Mouse (Mus musculus): ENCODE measurements around the gene Glipr1l2. TPM values are rescaled to one million over a fixed set of nuclear protein-coding genes. Genes with fewer than 3 reads are reported as not detected.
"Not testable (repeated sequence)": the region's sequence is repeated elsewhere in the genome, so short reads cannot be mapped to it uniquely, and the experiment has no call there.

The Glipr1l2 gene
- polyA plus RNA-seq (2012; rRNA removed), result not detected in 2 replicates

GRCm38 (mm10) chr10:112083157-112083556 lies at the start of gene Glipr1l2:
Glipr1l2 (plus strand) TSS chr10:112083354.
- WGBS, result 92% methylated on average over 14 of the region's 14 CpGs
- Histone ChIP-seq H3K27me3 (replicated peaks; ENCODE audit: control insufficient read depth, insufficient read depth, low read length) (no peaks in the 10 kb centered on the region), H3K27ac (ENCODE audit: insufficient read depth, low read depth, low read length) (no peak within 1 kb of the TSS), H3K4me1 (ENCODE audit: control insufficient read depth, insufficient read depth, low read length) (no peaks in the 10 kb centered on the region), H3K36me3 (ENCODE audit: control insufficient read depth, insufficient read depth, low read length) (no peaks in the 10 kb centered on the region), H3K4me3 (ENCODE audit: insufficient read depth, low read depth, low read length) (no peak within 1 kb of the TSS)
- no peak for TF ChIP-seq POLR2A (IDR thresholded peaks at IDR 0.05; ENCODE audit: low read depth, low read length)
- no peak for TF ChIP-seq CTCF (conservative IDR thresholded peaks at IDR 0.05; ENCODE audit: insufficient read depth, insufficient read length, low read depth, low read length)
- no peak for DNase-seq

GRCm38 (mm10) chr10:112043523-112043922 lies 39.6 kb upstream of the Glipr1l2 start:
- DNase-seq; H3K36me3 ChIP-seq (ENCODE audit: control insufficient read depth, insufficient read depth, low read length); H3K4me1 ChIP-seq (ENCODE audit: control insufficient read depth, insufficient read depth, low read length); H3K27me3 ChIP-seq (replicated peaks; ENCODE audit: control insufficient read depth, insufficient read depth, low read length); H3K27ac ChIP-seq (ENCODE audit: insufficient read depth, low read depth, low read length); H3K4me3 ChIP-seq (ENCODE audit: insufficient read depth, low read depth, low read length): not testable (repeated sequence)
- WGBS, result 63% methylated on average over 9 of the region's 9 CpGs

GRCm38 (mm10) chr10:112044283-112044682 lies 38.9 kb upstream of the Glipr1l2 start:
- not testable (repeated sequence) for DNase-seq; H3K4me1 ChIP-seq (ENCODE audit: control insufficient read depth, insufficient read depth, low read length); H3K36me3 ChIP-seq (ENCODE audit: control insufficient read depth, insufficient read depth, low read length); H3K4me3 ChIP-seq (ENCODE audit: insufficient read depth, low read depth, low read length); H3K27me3 ChIP-seq (replicated peaks; ENCODE audit: control insufficient read depth, insufficient read depth, low read length); H3K27ac ChIP-seq (ENCODE audit: insufficient read depth, low read depth, low read length)
- 23% methylated on average over 14 of the region's 14 CpGs for WGBS

- DNase-seq, result peak; percentile 4
- H3K27ac ChIP-seq (ENCODE audit: insufficient read depth, low read depth, low read length), result no peak overlapping the region
- H3K27me3 ChIP-seq (replicated peaks; ENCODE audit: control insufficient read depth, insufficient read depth, low read length), result no peaks in the 10 kb centered on the region
- no peaks in the 10 kb centered on the region for H3K4me1 ChIP-seq (ENCODE audit: control insufficient read depth, insufficient read depth, low read length)
- no peak overlapping the region for H3K4me3 ChIP-seq (ENCODE audit: insufficient read depth, low read depth, low read length)
- H3K36me3 ChIP-seq (ENCODE audit: control insufficient read depth, insufficient read depth, low read length), result no peaks in the 10 kb centered on the region
- TF ChIP-seq CTCF (conservative IDR thresholded peaks at IDR 0.05; ENCODE audit: insufficient read depth, insufficient read length, low read depth, low read length) (no peak), POLR2A (IDR thresholded peaks at IDR 0.05; ENCODE audit: low read depth, low read length) (no peak)
These were observed 31.9 kb upstream of the Glipr1l2 start for GRCm38 (mm10) chr10:112051220-112051619.

GRCm38 (mm10) chr10:112051956-112052355 lies 31.2 kb upstream of the Glipr1l2 start:
- not testable (repeated sequence) for H3K4me3 ChIP-seq (ENCODE audit: insufficient read depth, low read depth, low read length); H3K27ac ChIP-seq (ENCODE audit: insufficient read depth, low read depth, low read length); H3K36me3 ChIP-seq (ENCODE audit: control insufficient read depth, insufficient read depth, low read length); H3K4me1 ChIP-seq (ENCODE audit: control insufficient read depth, insufficient read depth, low read length); H3K27me3 ChIP-seq (replicated peaks; ENCODE audit: control insufficient read depth, insufficient read depth, low read length)
- 59% methylated on average over 2 of the region's 2 CpGs for whole genome bisulfite sequencing
- peak; percentile 2 for DNase-seq

- DNase-seq, result peak; percentile 66
- Histone ChIP-seq H3K27me3 (replicated peaks; ENCODE audit: control insufficient read depth, insufficient read depth, low read length) (no peaks in the 10 kb centered on the region), H3K4me3 (ENCODE audit: insufficient read depth, low read depth, low read length) (no peak within 1 kb of the TSS), H3K27ac (ENCODE audit: insufficient read depth, low read depth, low read length) (no peak within 1 kb of the TSS), H3K36me3 (ENCODE audit: control insufficient read depth, insufficient read depth, low read length) (no peaks in the 10 kb centered on the region), H3K4me1 (ENCODE audit: control insufficient read depth, insufficient read depth, low read length) (no peaks in the 10 kb centered on the region)
- 50% methylated on average over 14 of the region's 14 CpGs for WGBS
- TF ChIP-seq CTCF (conservative IDR thresholded peaks at IDR 0.05; ENCODE audit: insufficient read depth, insufficient read length, low read depth, low read length) (peak; percentile 59), POLR2A (IDR thresholded peaks at IDR 0.05; ENCODE audit: low read depth, low read length) (no peak)
These were observed 23.2 kb upstream of the Glipr1l2 start, which contains the start of gene Glipr1l1 for GRCm38 (mm10) chr10:112059702-112060582. Glipr1l1 (plus strand) TSS chr10:112060189.

- not testable (repeated sequence) for H3K27ac ChIP-seq (ENCODE audit: insufficient read depth, low read depth, low read length)
- 74% methylated on average over 6 of the region's 6 CpGs for WGBS
These were observed 22.6 kb upstream of the Glipr1l2 start for GRCm38 (mm10) chr10:112060583-112060934.

GRCm38 (mm10) chr10:112080044-112080443 lies 3.1 kb upstream of the Glipr1l2 start:
- WGBS, result 51% methylated on average over 2 of the region's 2 CpGs

More at GRCm38 (mm10) chr10:112060583-112060934, 22.6 kb upstream of the Glipr1l2 start:
- H3K4me3 ChIP-seq (ENCODE audit: insufficient read depth, low read depth, low read length); H3K27me3 ChIP-seq (replicated peaks; ENCODE audit: control insufficient read depth, insufficient read depth, low read length); H3K36me3 ChIP-seq (ENCODE audit: control insufficient read depth, insufficient read depth, low read length); DNase-seq; H3K4me1 ChIP-seq (ENCODE audit: control insufficient read depth, insufficient read depth, low read length): not testable (repeated sequence)

More at GRCm38 (mm10) chr10:112080044-112080443, 3.1 kb upstream of the Glipr1l2 start:
- H3K4me1 ChIP-seq (ENCODE audit: control insufficient read depth, insufficient read depth, low read length), result no peaks in the 10 kb centered on the region
- H3K27ac ChIP-seq (ENCODE audit: insufficient read depth, low read depth, low read length), result no peak overlapping the region
- no peaks in the 10 kb centered on the region for H3K36me3 ChIP-seq (ENCODE audit: control insufficient read depth, insufficient read depth, low read length)
- no peak overlapping the region for H3K4me3 ChIP-seq (ENCODE audit: insufficient read depth, low read depth, low read length)
- no peaks in the 10 kb centered on the region for H3K27me3 ChIP-seq (replicated peaks; ENCODE audit: control insufficient read depth, insufficient read depth, low read length)
- DNase-seq, result no peak
- TF ChIP-seq POLR2A (IDR thresholded peaks at IDR 0.05; ENCODE audit: low read depth, low read length) (no peak), CTCF (conservative IDR thresholded peaks at IDR 0.05; ENCODE audit: insufficient read depth, insufficient read length, low read depth, low read length) (no peak)

Data from kidney, adult 2 months (tissue).